Mouse (Mus musculus) forelimb bud, embryonic 11.5 days (tissue): ENCODE data around the gene Mrps12.

Experiments used
- DNase-seq: peaks from one replicate; pipeline ENCODE4 v3.0.0-alpha.2; 2012; ENCODE audit warnings: low read depth, low spot score

Gene Mrps12

DNA sequence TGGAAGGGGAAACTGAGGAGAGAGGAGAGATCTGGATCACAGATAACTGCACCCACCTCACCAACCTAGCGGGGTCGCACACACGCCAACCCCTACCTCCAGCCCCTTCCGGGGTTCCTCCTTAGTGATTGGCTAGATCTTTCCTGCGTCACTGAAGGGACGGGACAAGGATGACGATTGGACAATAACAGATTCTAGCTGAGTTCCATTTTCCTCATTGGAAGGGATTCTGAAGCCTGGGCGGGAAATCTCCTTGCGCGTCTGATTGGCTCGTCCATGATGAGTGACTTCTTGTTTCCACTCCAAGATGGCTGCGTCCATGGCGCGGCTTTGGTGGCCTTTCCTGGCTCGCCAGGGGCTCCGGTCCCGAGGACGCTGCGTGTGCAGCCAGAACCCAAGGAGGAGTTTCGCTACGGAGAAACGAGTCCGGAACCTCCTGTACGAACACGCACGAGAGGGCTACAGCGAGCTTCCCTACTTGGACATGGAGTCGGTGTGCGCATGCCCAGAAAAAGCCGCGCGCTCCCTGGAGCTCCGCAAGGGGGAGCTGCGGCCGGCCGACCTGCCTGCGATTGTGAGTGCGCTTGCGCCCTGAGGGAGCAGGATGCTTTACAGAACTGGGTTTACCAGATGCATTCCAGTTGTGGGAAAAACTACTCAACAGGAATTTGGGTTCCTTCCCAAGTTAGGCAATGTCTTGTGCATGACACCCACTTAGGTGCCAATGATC, at the start of gene Mrps12, which contains the start of gene Sars2:
TSS of gene Mrps12 (minus strand) at position 112 of the 730 bp plus-strand sequence.
TSS of gene Sars2 (plus strand) at position 284 of the 730 bp plus-strand sequence.
- DNase-seq, result peak; percentile 98

DNA sequence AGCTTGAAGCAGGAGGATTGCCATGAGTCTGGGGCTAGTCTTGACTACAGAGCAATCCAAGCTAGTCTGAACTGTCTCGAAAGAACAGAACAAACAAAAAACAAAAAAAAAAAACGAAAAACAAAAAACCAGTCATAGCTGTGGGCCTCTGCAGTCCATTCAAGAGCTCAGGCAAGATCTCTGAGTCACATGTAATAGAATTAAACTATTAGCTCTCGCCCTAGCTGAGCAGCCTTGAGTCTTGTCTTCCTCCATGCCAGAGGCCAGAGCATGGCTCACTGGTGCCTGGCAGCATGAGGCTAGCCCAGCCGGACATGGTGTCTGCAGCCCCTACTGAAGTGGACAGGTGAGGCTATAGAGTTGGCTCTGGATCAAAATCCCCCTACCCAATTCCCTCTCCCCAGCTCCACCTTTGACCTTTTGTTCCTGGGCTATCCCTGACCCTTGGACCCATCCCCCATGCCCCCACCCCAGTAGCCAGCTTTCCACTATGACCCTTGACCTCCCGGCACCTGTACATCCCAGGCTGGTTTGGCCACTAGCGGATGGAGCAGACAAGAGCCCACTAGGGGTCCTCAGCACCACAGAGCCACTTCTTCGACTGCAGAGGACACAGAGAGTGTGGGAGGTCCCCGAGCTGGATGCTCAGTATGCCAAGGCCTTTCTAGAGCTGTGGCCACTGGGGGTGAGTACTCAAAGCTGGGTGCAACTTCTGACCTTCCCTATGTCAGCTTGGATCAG, 48.6 kb upstream of the Mrps12 start:
- no peak for DNase-seq

DNA sequence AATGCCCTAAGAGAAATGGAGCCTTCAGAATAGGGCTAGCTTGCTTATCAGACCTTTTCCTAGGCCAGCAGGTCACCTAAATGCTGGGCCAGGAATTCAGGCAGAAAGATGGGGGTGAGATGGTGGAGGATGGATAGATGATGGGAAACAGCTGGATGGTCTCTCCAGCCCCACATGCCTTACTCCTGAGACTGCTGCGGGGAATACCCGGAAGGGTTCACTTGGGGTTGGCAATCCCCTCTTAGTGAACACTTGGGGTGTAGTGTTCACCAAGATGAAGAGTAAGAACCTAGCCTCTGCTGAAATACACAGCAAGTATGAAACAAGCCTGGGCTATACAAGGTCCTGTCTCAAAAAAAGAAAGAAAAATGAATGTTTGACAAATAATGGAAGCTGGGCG, 47.6 kb upstream of the Mrps12 start:
- no peak for DNase-seq

DNA sequence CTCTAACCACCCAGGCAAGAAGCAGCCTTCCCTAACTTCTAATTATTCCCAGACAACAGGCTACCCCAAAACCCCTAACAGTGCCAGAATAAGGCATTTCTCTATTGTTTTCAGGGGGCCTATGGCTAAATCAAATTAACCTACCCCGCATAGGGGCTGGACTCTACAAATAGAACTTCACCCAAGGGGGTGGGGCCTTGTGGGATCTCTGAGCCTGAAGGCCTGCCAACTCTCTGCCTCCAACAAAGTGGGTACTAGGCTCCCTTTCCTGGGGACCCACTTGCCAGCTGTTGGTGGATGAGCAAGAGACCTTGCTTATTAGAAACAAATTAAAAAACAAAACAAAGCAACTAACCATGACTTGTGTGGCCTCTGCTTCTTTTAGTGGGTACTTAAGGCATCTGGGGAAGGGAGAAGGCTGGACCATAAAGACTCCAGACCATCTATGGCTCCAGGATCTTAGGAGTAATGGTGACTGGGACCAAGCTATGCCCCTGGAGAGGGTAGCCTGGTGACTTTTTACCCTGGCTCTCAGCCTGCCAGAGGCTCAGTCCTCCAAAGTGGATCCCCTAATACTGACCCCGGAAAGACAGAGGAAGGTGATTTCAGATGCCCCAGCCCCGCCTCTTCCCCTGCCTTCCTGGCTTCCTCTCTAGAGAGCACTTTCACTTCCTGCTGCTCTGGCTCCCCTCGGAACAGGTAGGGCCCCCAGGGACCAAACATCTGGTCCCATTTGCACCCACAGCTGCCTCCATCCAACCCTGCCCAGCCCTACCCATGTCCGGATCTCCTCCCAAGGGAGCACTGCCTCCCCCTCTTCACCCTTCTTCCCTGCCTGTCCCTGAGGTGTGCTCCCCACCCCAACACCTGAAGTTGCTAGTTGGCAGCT, 46.9 kb upstream of the Mrps12 start, which contains the start of gene Rinl:
TSS of gene Rinl (plus strand) at position 663 of the 889 bp plus-strand sequence.
- DNase-seq, result no peak

DNA sequence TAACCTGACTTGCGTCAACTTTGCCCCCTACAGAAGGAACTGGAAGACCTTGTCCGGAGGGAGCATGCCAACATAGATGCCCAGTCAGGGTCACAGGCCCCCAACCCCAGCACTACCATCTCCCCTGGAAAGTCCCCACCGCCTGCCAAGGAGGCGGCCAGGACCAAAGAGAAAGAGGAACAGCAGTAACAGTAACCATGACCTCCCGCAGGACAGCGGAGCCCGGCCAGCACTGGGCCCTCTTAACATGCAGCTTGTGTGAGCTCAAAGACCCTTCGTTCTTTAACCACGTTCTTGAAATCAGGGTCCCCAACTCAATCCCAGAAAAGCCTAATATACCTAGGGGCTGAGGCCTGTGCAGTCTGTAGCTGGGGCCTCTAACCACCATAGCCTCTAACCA, 46.3 kb upstream of the Mrps12 start:
- no peak for DNase-seq

DNA sequence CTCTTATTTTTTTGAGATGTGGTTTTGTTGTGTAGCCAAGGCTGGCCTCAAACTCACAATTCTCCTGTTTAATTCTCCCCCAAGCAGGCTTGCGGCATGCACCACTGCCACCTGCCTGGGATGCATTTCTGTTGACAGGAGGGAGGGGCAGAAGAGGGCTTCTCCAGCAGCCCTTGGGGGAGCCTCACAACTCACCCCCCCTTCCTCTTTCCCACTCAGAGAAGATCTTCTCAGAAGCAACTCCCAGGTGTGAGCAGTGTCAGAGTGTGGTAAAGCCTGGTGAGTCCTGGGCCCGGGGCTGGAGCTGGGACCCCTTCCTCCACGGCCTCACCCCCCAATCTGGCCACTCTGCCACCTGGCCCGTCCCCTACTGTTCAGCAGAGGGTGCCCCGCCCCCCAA, 43.5 kb upstream of the Mrps12 start:
- DNase-seq, result no peak

DNA sequence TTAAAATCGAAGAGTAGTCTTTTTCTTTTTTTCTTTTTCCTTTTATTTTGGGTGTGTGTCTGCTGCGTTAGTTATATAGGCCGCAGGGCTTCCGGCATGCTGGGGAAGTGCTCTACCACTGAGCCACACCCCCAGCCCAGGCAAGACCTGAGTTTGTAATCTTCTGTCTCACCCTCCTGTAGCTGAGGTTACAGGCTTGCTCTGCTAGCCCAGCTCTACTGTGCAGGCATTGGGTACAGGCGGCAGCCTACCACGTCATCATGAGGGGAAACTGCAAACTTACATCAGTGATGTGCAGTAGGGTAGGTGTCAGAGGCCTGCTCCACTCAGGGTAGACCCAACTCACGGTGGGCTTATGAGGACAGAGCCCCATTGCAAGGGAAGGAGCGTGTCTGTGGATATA, 39.6 kb upstream of the Mrps12 start:
- no peak for DNase-seq

DNA sequence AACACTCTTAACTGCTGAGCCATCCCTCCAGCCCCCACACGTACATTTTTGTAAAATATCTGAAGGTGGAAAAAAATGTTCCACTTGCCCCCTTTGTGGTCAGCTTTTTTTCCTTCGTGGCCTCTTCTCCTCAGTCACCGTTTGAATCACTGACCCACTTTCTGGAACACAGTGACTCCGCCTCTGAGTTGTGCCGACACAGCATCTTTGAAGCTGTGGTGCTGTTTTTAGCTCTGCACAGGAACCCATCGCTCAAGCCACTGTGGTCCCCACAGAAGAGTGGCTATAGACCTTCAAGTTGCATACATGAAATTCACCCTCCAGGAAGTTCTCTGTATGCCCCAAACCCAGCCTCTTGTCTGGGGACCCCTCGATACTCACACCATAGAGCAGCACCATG, 39.2 kb upstream of the Mrps12 start:
- no peak for DNase-seq

DNA sequence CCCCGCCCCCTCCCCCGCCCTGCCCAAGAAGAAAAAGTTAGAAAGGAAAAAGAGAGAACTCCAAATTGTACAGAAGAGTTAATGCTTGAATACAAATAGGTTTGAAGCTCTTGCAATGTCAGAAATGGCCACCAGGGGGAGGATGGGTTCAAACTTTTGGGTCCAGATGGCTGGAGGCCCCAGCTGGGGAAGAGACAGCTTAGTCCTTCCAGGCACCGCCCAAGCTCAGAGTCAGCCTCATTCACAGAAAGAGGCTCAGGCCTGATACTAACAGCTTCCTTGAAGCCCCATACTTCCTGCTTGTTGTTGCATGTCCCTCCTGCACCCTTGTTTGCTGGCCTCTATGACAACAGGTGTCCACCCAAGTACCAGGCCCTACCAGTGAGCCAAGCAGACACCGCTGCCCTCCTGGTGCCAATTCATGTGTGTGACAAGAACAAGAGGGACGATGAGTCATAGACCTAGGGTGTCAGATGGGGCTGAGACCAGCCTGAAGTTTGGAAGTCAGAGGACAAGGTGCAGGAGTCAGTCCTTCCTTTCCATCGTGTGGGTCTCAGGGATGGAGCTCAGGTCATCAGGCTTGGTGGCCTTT, 38.5 kb upstream of the Mrps12 start:
- peak; percentile 86 for DNase-seq

DNA sequence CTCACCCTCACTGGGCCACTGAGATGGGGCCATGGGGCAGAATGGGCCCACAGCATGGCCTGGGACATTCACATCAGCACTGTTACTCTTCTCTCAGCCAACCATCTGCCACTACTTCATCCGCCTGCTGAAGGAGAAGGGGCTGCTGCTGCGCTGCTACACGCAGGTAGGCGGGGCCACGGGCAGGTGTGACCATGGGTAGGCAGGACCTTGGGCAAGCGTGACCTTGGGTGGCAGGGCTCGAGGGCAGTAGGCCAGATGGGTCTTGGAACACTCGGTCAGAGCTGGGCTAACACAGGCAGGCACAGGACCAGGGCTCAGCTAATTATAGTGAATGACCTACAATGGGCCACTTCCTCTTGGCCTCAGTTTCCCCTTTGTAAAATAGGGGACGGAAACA, 37.2 kb upstream of the Mrps12 start:
- DNase-seq, result no peak

DNA sequence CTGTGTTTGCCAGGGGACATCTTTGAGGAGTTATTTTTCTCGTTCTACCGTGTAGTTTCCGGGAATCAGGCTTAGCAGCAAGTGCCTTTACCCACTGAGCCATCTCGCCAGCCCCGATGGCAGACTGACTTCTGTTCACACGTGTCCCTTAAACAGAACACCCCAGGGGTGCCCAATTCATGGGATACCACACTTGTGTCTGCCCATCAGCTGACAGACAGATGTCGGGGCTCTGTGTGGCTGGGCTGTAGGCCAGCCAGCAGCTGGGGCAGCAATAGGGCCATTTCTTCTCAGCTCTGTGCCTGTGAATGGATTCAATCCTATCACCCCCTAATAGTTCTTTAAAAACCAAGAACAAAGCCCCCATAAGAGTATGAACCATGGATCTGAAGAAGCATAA, 33.5 kb upstream of the Mrps12 start:
- no peak for DNase-seq

DNA sequence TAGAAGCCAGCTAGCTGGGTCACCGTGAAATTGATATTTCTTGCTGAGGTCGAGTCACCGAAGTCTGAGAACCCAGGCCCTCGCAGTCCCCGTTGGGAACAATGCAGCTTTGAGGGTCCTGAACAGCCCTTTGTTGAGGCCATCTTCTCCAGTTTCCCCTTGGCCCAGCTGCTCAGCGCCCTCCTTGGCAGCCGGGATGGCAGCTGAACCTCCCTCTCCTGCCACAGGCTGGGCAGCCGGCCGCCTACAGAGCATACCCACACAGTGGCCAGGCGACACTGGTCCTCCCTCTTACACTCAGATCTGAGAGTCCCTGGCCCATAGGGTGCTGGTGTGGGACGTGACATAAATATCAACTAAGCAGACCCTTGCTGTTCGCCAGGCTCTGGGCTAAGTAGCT, 32.5 kb upstream of the Mrps12 start:
- no peak for DNase-seq

DNA sequence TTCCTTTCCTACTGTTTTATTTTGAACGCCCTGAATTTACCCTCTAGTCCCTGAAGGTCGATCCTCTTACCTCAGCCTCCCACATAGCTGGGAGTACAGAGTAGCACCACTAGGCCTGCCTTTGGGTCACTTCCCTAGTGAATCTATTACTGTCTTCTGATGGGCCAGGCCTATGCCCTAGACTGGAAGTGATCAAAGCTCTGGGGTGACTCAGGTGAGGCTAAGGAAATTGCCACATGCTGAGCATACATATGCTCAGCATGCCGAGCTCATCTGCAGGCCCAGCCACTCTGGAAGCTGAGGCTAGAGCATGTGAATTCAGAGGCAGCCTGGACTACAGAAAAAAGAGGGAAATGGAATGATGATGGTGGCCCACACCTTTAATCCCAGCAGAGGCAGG, 31.5 kb upstream of the Mrps12 start:
- DNase-seq, result no peak

DNA sequence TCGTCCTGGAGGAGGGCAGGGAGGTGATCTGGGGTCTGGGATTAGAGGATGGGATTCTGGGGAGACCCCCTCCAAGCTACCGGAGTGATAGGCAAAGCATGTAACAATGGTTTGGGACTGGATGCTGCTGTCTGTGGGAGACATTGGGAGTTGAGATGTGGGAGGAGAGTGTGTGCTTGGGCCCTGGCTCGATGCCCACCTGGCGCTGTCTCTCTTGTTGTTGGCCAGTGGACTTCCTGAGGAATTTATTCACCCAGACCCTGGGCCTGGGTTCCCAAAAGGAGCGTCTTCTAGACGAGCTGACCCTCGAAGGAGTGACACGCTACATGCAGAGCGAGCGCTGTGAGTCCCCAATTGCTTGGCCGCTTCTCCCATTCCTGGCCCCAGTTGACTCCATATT, 30.2 kb upstream of the Mrps12 start:
- no peak for DNase-seq

DNA sequence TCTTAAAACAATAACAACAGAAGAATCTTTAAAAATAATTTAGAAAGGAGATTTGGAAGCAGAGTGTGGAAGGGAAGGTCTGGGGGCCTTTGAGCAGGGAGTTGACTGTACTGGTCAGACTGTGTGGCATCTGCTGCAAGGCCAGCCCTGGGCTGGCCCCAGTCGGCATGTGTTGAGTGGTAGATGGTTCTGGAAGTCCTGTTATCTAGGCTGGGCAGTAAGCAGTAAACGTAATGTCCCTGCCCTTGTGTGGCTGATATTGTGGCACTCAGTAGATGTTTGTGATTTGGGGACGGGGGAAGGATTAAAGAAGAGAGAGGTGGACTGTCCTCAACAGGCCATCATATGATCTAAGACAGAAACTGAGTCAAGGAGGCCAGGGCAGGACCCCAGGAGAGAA, 28.7 kb upstream of the Mrps12 start:
- no peak for DNase-seq

DNA sequence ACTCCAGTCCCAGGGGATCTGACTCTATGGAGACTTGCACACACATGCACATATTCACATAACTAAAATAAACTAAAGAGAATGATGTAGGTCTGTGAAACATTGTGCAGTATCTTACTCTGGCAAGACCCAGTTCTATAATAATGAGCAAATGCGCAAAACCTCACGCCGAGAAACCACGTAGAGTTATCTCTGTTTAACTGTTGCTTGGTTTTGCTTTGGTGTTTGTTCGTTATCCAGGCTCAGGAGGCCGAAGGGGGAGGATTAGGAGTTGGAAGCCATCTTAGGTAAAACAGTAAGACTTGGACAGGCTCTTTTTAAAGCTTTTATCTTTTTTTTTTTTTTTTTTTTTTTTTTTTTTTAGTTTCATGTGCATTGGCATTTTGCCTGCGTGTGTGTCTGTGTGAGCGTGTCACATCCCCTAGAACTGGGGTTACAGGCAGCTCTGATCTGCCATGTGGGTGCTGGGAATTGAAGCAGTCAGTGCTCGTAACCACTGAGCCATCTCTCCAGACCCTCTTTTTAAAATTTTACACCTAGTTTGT, 27.9 kb upstream of the Mrps12 start:
- no peak for DNase-seq

DNA sequence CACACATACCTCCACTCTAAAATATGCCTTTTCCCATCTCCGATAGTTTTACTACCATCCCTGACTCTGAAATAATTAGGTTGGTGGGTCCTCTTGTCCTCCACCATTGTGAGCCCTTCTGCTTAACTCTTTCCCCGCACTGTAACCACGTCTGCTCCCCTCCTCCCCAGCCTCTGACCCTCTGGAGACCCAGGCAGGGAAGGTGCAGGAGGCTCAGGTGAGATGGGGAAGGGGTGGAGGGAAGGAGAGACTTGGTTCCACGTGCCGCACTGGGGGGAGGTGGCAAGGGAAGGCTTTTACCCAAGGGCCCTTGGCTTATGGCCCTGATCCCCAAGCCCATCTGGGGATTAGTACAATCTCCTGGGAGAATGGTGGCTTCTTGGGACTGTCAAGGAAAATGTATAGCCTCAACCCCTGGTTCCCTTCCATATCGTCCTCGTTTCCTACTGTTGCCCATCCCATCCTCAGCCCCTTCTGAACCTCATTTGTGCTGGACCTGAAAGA, 25.9 kb upstream of the Mrps12 start, which contains the start of gene Nfkbib:
TSS of gene Nfkbib (minus strand) at position 51 of the 504 bp plus-strand sequence.
- no peak for DNase-seq

DNA sequence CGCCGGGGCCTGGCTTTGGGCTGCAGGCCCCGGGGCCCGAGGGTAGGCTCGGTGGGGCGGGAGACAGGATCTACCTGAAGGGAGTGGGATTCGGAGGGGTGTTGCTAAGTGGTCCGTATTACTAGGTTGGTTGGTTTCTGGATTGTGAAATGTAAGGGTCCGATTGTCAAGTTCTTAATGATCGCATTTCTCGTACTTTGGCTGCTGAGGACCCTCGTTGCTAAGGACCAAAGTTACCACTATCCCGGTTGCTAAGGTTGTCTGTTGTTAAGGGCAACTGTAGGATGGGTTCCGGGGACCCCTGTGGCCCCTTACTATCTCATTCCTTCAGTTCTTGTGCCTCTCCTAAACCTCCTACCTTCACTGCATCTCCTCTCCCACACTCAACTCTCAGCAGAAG, 25.3 kb upstream of the Mrps12 start:
- DNase-seq, result no peak

DNA sequence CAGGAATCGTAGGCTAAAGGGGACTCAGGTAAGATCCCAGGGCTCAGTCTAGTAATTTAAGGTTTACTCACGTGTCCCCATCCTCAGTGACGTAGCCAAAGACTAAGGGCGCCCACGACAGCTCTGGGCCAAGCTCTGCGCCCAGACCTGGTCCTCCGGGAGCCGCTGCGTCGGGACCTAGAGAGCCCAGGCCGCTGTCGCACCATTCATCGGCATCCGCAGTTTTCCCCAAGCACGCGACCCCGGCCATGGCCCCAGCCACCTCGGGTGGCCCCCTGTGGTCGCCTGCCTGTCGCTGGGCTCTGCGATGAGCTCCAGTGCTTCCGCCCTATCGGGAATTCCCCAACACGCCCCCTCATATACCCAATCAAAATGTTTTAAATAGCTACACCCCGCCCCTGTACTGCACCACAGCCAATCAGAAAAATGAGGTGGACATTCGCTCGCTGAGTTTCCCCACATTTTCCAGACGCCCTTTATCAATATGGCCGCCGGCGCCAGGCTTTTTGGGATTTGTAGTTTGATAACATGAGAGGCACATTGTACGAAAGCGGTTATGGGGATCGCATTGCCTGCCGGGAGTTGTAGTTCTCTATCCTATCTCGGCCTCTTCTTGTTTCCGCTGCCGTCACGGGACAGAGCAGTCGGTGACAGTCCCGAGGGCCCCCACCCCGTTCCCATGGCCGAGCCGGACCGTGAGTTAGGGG, 24.7 kb upstream of the Mrps12 start, which contains the start of gene Sirt2:
TSS of gene Sirt2 (plus strand) at position 563 of the 707 bp plus-strand sequence.
- DNase-seq, result peak; percentile 99

DNA sequence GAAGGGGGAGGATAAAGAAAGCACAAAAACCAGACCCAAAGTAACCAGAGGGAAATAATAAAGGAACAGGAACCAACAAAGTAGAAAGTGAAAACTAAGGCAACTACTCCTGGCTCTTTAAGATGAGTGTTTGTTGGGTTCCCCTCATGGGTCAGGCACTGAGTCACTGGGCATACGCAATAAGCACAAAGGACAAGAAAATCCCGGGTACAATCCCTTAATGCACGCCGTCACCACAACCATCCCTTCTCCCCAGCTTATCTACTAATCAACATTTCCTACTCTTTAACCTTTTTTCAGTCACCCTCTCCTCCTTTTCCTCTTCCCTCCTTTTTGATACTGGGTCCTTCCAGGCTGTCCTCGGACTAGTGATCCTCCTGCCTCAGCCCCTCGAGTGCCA, 23.6 kb upstream of the Mrps12 start:
- DNase-seq, result no peak
